Mouse (Mus musculus) megakaryocyte, embryonic 14.5 days (primary cell): ENCODE data around the gene Micu1.

Experiments
- FLI1 ChIP-seq: IDR thresholded peaks from 2 replicates; pipeline ENCODE4 v1.6.1; 2012; ENCODE audit warnings: low read length, inconsistent platforms, mixed read lengths
- GATA1 ChIP-seq: IDR thresholded peaks from 3 replicates; pipeline ENCODE4 v1.6.1; 2012; ENCODE audit warnings: mixed read lengths, low read length, inconsistent platforms, borderline replicate concordance

- no peak for TF ChIP-seq GATA1
- no peak for TF ChIP-seq FLI1
Observed at GRCm38 (mm10) chr10:59741448-59741847, 39.2 kb downstream of the Micu1 start.
